Mouse (Mus musculus) C2C12 (cell line): ENCODE data around the gene Robo4. TPM values are rescaled to one million over a fixed set of nuclear protein-coding genes. Genes with fewer than 3 reads are reported as not detected.

Experiments used
- H3K27me3 ChIP-seq: one replicate; pipeline ENCODE4 v1.6.1; 2011; ENCODE audit not compliant: control insufficient read depth, insufficient read depth, insufficient read length
- H3K36me3 ChIP-seq: one replicate; pipeline ENCODE4 v1.6.1; 2011; ENCODE audit not compliant: control insufficient read depth, insufficient read depth
- H3K4me3 ChIP-seq: one replicate; pipeline ENCODE4 v1.5.1; 2011; ENCODE audit warnings: mild to moderate bottlenecking, control low read depth; ENCODE audit not compliant: poor library complexity, insufficient read depth, severe bottlenecking
- H3K79me2 ChIP-seq: one replicate; pipeline ENCODE4 v1.6.1; 2011; ENCODE audit not compliant: control insufficient read depth, insufficient read depth
- H3K79me3 ChIP-seq: one replicate; pipeline ENCODE4 v1.6.1; 2011; ENCODE audit warnings: low read depth, control low read depth
- H3ac ChIP-seq: one replicate; pipeline ENCODE3; 2011; ENCODE audit warnings: low read depth; ENCODE audit not compliant: control insufficient read depth, insufficient read length
- CEBPB ChIP-seq: IDR thresholded peaks from one replicate; pipeline ENCODE4 v1.6.1; 2011; ENCODE audit warnings: low read depth, mild to moderate bottlenecking, control low read depth, moderate library complexity
- CTCF ChIP-seq: IDR thresholded peaks from one replicate; pipeline ENCODE4 v1.5.1; 2011; ENCODE audit not compliant: control insufficient read depth, insufficient read depth, insufficient read length
- FOSL1 ChIP-seq: IDR thresholded peaks from one replicate; pipeline ENCODE4 v1.8.0; 2011; ENCODE audit warnings: mild to moderate bottlenecking, low read length; ENCODE audit not compliant: poor library complexity, insufficient read depth, severe bottlenecking
- MAX ChIP-seq: IDR thresholded peaks from one replicate; pipeline ENCODE4 v1.6.1; 2011; ENCODE audit warnings: mild to moderate bottlenecking, control low read depth
- MYOD1 ChIP-seq: IDR thresholded peaks from one replicate; pipeline ENCODE4 v1.6.1; 2011; ENCODE audit warnings: low read depth; ENCODE audit not compliant: control insufficient read depth, insufficient read length
- MYOG ChIP-seq: IDR thresholded peaks from one replicate; pipeline ENCODE4 v1.6.1; 2011; ENCODE audit not compliant: control insufficient read depth, insufficient read length; ENCODE audit errors: extremely low read depth
- USF1 ChIP-seq: IDR thresholded peaks from one replicate; pipeline ENCODE4 v1.6.1; 2011; ENCODE audit warnings: low read depth, mild to moderate bottlenecking, control low read depth, moderate library complexity
- polyA plus RNA-seq: library from polyadenylated mRNA; unstranded; fragments of >200 nt; fragmentation: generic; extraction: Trizol; gene quantifications from one replicate; pipeline ENCODE4 v1.2.1, GENCODE M21; 2012; ENCODE audit warnings: missing spikeins

The Robo4 gene
- polyA plus RNA-seq, 1 experiment, result not detected

DNA sequence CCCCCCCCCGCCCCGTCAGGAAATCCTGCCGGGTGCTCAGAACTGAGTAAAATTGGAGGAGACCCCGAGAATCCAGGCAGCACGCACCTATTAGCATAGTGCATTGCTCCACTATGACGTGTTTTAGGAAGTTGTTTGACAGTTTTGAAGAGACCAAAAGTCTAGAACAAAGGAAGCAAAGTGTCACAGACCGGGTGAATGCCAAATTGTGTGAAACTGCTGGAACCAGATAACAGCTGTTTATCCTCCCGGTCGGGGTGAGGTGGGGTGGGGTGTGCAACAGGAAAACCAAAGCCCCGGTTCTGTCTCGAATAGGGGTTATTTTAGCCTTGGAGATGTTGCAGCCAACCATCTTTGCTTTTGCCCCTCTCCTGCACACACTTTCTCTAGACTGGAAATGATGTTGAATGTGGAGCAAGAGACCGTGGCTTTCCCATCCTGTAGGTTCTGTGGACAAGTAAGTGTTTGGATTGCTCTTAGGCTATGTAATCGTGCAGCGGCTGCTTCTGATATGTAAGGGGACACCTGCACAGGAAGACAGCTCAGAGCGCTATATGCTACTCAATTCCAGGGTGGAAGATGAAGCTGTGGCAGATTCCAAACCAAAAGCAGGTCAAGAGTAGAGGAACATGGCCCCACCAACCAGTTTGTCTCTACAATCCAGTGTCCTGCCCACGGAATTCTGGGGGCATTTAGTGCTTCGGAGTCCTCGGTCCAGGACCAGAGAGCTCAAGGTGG, 32.3 kb downstream of the Robo4 start:
- no peak overlapping the region for H3ac ChIP-seq
- H3K27me3 ChIP-seq, result peaks cover 44% of the 10 kb centered on the region
- no peaks in the 10 kb centered on the region for H3K79me3 ChIP-seq
- no peaks in the 10 kb centered on the region for H3K79me2 ChIP-seq
- no peak overlapping the region for H3K4me3 ChIP-seq
- H3K36me3 ChIP-seq, result no peaks in the 10 kb centered on the region
- no peak for TF ChIP-seq FOSL1
- TF ChIP-seq CTCF, result no peak
- no peak for TF ChIP-seq MAX
- TF ChIP-seq CEBPB, result no peak
- TF ChIP-seq USF1, result no peak
- TF ChIP-seq MYOD1, result no peak
- no peak for TF ChIP-seq MYOG

DNA sequence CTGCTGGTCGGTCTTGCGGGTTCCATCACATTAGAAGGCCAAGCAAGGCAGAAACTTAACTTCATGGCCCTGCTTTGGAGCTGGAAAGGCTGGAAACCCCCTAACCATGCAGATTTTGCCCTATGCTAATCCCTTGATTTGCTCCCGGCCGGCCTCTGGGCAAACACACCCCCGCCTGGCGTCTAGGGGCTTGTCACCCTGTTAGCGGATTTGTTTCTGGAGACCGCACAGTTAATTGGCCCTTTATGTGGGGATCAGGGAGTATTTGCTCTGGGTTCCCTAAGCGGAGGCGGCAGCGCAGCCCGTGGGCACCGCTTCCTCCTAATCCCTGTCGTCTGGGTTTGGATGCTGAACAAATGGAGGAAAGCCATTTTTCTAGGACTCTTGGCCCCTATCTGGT, 33.2 kb downstream of the Robo4 start:
- no peaks in the 10 kb centered on the region for H3K36me3 ChIP-seq
- H3K27me3 ChIP-seq, result peaks cover 35% of the 10 kb centered on the region
- H3K4me3 ChIP-seq, result no peak overlapping the region
- no peaks in the 10 kb centered on the region for H3K79me3 ChIP-seq
- no peak overlapping the region for H3ac ChIP-seq
- TF ChIP-seq MYOD1 (no peak), USF1 (no peak)
- no peaks in the 10 kb centered on the region for H3K79me2 ChIP-seq

DNA sequence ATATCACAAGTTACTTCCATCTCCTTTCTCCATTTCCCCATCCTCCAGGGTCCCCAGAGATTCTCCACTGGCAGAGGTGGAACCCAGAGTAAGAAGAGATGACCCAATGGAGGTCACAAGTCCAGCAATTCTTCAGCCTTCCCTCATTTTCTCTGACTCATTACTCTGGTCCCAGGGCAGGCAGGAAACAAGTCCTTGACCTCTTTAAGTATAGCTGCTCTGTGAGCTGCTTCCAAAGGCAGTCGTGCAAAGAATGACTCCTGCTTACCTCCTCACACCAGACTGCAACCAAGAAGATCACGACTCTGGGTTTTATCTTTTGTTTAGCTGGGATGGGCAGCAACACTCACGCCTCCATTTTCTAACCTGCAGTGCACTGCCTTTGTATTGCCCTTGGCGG, 33.9 kb downstream of the Robo4 start:
- Histone ChIP-seq H3K79me2 (no peaks in the 10 kb centered on the region), H3K27me3 (peaks cover 34% of the 10 kb centered on the region), H3K79me3 (no peaks in the 10 kb centered on the region), H3ac (no peak overlapping the region), H3K4me3 (no peak overlapping the region), H3K36me3 (no peaks in the 10 kb centered on the region)
- TF ChIP-seq MAX (no peak), CEBPB (no peak), USF1 (no peak), MYOD1 (no peak), FOSL1 (no peak), MYOG (no peak), CTCF (no peak)

DNA sequence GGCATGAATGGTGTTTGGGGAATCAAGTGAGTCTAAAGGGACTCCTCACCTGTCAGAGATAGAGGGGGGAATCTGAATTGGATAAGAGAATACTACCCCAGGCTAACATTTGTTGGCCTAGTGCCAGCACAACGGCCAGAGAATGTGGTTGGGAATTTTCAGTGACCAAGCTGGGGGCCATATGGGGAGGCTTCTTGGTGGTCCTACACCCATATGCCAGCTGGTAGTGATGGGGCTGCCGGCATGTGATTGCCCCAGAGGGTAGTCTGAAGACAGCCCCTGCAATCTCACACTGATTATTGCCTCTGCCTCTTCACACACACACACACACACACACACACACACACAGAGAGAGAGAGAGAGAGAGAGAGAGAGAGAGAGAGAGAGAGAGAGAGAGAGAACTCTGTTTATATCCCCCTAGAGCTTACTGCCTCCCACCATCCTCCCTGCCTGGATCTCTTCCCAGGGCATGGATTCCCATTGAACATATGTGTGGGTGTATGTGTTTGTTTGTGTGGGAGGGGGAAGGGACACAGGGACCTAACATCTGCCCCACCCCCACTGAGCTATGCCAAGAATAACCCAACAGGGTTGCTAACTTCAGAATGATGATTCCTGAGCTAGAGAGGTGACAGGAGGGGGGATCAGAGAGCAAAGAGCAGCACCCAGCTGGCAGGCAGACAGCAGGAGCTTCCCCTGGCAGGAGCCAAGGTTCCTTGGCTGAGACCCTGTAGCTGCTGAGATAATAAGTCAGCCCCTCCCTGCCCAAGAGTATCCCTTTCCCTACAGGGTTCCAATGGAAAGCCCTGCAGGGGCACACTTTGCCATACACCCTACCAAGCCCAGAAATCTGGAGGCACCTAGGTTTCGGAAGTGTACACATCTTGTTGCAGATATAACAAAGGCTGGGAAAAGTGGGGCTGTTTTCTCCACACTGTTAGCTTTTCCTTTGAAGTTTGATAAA, 36.4 kb downstream of the Robo4 start:
- TF ChIP-seq USF1 (no peak), FOSL1 (no peak), CTCF (no peak), MYOD1 (no peak), MYOG (no peak), MAX (no peak), CEBPB (no peak)
- Histone ChIP-seq H3K4me3 (no peak overlapping the region), H3ac (no peak overlapping the region), H3K79me3 (no peaks in the 10 kb centered on the region), H3K36me3 (no peaks in the 10 kb centered on the region), H3K79me2 (no peaks in the 10 kb centered on the region), H3K27me3 (peaks cover 22% of the 10 kb centered on the region)

DNA sequence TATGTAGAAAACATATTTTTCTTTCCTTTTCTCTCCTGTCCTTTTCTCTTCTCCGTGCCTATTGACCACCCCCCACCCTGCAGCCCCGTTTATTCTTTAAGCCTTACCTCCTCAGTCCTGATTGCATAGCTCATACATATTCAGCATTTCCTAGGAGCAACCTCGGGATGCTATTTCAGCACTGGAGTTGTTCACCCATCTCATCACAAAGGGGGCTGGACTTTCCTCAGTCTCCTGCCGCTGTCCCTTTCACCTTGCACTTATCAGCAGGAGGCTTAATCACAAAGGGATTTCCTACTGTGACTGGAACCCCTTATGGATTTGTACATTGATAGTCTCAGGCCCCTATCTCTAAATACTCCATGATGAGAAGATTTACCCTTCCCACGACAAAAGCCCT, 50.7 kb downstream of the Robo4 start:
- peaks cover 52% of the 10 kb centered on the region for H3K27me3 ChIP-seq
- no peak overlapping the region for H3K4me3 ChIP-seq

DNA sequence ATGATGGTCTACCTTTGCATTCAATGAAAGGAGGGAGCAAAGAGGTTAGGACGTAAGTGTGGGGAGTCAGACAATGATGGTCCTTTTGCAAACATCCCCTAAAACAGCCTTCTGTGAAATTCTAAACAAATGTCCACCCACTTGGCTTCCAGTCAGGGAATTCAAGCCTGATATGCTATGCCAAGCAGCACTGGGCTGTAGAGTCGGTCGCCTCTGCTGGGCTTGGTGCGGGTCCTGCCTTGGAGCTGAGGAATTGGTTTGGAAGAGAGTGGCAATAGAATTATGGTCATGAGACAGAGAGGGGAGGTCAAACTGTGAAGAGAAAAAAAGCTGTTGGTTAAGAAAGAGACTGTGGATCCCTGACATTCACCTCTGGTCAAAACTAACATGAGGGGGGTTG, 51.6 kb downstream of the Robo4 start:
- no peak overlapping the region for H3K4me3 ChIP-seq
- no peaks in the 10 kb centered on the region for H3K36me3 ChIP-seq
- H3K79me3 ChIP-seq, result no peaks in the 10 kb centered on the region
- no peak for TF ChIP-seq FOSL1
- no peak for TF ChIP-seq CTCF
- no peak for TF ChIP-seq MYOD1
- no peak for TF ChIP-seq MAX
- TF ChIP-seq USF1, result no peak
- no peak for TF ChIP-seq CEBPB
- no peak for TF ChIP-seq MYOG
- H3K79me2 ChIP-seq, result no peaks in the 10 kb centered on the region
- peaks cover 57% of the 10 kb centered on the region for H3K27me3 ChIP-seq
- H3ac ChIP-seq, result no peak overlapping the region

More for the DNA sequence above, 50.7 kb downstream of the Robo4 start:
- no peaks in the 10 kb centered on the region for H3K36me3 ChIP-seq
- H3K79me2 ChIP-seq, result no peaks in the 10 kb centered on the region
- no peaks in the 10 kb centered on the region for H3K79me3 ChIP-seq
- no peak for TF ChIP-seq MYOD1
- no peak overlapping the region for H3ac ChIP-seq
